Mouse (Mus musculus) stomach, embryonic 14.5 days (tissue): ENCODE results near the gene Clpsl2. TPM values are rescaled to one million over a fixed set of nuclear protein-coding genes. Genes with fewer than 3 reads are reported as not detected.
A peak's percentile ranks its signal among the peaks of the same experiment; 100 is the strongest.

ENCODE experiments used
- ATAC-seq: fragments of 200-750 bp; cut with Nextera tagmentation; 2 replicates; pipeline ENCODE4 v1.8.0; 2017; ENCODE audit warnings: low read depth, moderate TSS enrichment; ENCODE audit not compliant: insufficient number of reproducible peaks, insufficient read depth, low FRiP score
- H3K27ac ChIP-seq: fragments of 300-500 bp; sonication (generic); 2 replicates; pipeline ENCODE4 v1.5.1; 2014; ENCODE audit warnings: mild to moderate bottlenecking, low read length, moderate library complexity, mixed read lengths
- H3K27me3 ChIP-seq: fragments of 300-500 bp; sonication (generic); 2 replicates; pipeline ENCODE4 v1.6.1; 2014; ENCODE audit warnings: low read length, control low read depth, mixed read lengths; ENCODE audit not compliant: control insufficient read depth, insufficient read depth
- H3K36me3 ChIP-seq: fragments of 300-500 bp; sonication (generic); 2 replicates; pipeline ENCODE4 v1.6.1; 2014; ENCODE audit warnings: mild to moderate bottlenecking, control low read depth, low read length, moderate library complexity, mixed read lengths; ENCODE audit not compliant: control insufficient read depth, insufficient read depth
- H3K4me1 ChIP-seq: fragments of 300-500 bp; sonication (generic); 2 replicates; pipeline ENCODE4 v1.6.1; 2014; ENCODE audit warnings: low read length, control low read depth, mixed read lengths; ENCODE audit not compliant: control insufficient read depth, insufficient read depth
- H3K4me2 ChIP-seq: fragments of 300-500 bp; sonication (generic); replicated peaks from 2 replicates; pipeline ENCODE4 v1.6.1; 2014; ENCODE audit warnings: low read depth, low read length, control low read depth
- H3K4me3 ChIP-seq: fragments of 300-500 bp; sonication (generic); 2 replicates; pipeline ENCODE4 v1.5.1; 2014; ENCODE audit warnings: low read depth, low read length, control low read depth
- H3K9ac ChIP-seq: fragments of 300-500 bp; sonication (generic); replicated peaks from 2 replicates; pipeline ENCODE4 v1.6.1; 2014; ENCODE audit warnings: low read depth, mild to moderate bottlenecking, control low read depth, low read length, moderate library complexity, mixed read lengths
- H3K9me3 ChIP-seq: fragments of 300-500 bp; sonication (generic); 2 replicates; pipeline ENCODE4 v1.6.1; 2016; ENCODE audit warnings: low read depth, low read length, control low read depth; ENCODE audit not compliant: control insufficient read depth
- WGBS: fragments of 180-500 bp; shearing (Covaris S2); extraction: QIAGEN DNeasy Blood & Tissue Kit; methylation state at CpG from one replicate; pipeline ENCODE4 v1.1.7; 2014; 5-methylcytosine and 5-hydroxymethylcytosine counted together
- polyA plus RNA-seq: library from polyadenylated mRNA; unstranded; fragments of >200 nt; fragmentation: Nextera tagmentation; extraction: Ambion mirVana; gene quantifications from 2 replicates; pipeline ENCODE4 v1.2.1, GENCODE M21; 2014

Gene Clpsl2
- polyA plus RNA-seq, 1 experiment from 2014 or later = not detected

DNA sequence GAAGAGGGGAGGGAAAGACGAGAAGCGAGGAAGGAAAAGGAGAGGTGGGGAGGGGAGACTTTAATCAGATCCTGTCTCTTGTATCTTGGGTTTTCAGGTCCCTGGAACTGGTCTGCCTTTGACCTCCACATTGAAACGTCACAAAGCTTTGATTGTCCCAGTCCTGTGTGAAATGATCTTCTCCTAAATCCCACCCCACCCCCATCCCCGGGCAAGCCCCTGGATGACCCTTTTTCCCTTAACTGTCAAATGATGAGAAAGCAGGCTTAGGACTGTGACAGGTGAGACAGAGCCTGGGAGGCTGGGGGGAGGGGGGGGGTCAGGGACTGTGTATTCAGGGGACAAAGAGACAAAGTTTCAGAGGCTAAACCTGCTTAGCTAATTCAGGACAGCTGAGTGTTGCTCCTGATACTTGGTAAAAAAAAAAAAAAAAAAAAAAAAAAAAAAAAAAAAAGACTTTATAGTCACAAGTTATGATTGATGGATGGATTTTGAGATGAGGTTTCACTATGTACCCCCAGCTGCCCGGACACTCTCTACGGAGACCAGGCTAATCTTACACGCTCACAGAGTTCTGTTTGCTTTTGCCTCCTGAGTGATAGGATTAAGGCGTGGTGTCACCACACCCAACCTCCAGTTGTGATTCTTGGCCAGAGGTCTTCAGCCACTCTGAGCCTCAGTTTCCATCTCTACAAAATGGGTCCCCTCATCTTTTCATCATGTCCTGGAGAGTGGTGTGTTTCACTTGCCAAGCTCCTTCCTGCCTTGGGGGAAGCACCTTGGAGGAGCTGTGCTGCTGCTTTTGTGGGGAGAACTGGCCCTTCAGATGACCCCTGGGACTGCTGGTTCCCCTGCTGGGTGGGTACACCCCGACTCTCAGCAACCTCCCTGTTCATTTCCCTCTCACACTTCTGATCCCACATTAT is 37.3 kb upstream of the Clpsl2 start:
- 36% methylated on average over 9 of the region's 9 CpGs for WGBS
- Histone ChIP-seq H3K36me3 (no peaks in the 10 kb centered on the region), H3K27me3 (no peaks in the 10 kb centered on the region), H3K4me1 (peaks cover 15% of the 10 kb centered on the region; the same call in 1 of the 2 replicates), H3K4me2 (no peak overlapping the region), H3K4me3 (no peak overlapping the region), H3K9ac (no peak overlapping the region), H3K9me3 (no peaks in the 10 kb centered on the region), H3K27ac (no peak overlapping the region)
- no peak for ATAC-seq

GRCm38 (mm10) chr17:28512696-28513095 is 36.5 kb upstream of the Clpsl2 start:
- 34% methylated on average over 6 of the region's 6 CpGs for WGBS
- H3K4me1 ChIP-seq = peaks cover 13% of the 10 kb centered on the region; the same call in 1 of the 2 replicates
- H3K27me3 ChIP-seq = no peaks in the 10 kb centered on the region
- H3K9ac ChIP-seq = no peak overlapping the region
- H3K4me2 ChIP-seq = no peak overlapping the region
- ATAC-seq = no peak
- H3K36me3 ChIP-seq = no peaks in the 10 kb centered on the region
- H3K9me3 ChIP-seq = no peaks in the 10 kb centered on the region
- H3K4me3 ChIP-seq = no peak overlapping the region
- peak overlapping the region; percentile 33; the same call in 1 of the 2 replicates for H3K27ac ChIP-seq

GRCm38 (mm10) chr17:28513337-28513736 is 35.9 kb upstream of the Clpsl2 start:
- Histone ChIP-seq H3K27me3 (no peaks in the 10 kb centered on the region), H3K4me1 (peaks cover 16% of the 10 kb centered on the region; the same call in 1 of the 2 replicates), H3K9me3 (no peaks in the 10 kb centered on the region), H3K4me3 (no peak overlapping the region), H3K4me2 (no peak overlapping the region), H3K27ac (no peak overlapping the region), H3K36me3 (no peaks in the 10 kb centered on the region), H3K9ac (no peak overlapping the region)
- 61% methylated on average over 1 of the region's 1 CpGs for WGBS
- no peak for ATAC-seq

- Histone ChIP-seq H3K4me3 (no peak overlapping the region), H3K36me3 (no peaks in the 10 kb centered on the region), H3K9ac (no peak overlapping the region), H3K9me3 (no peaks in the 10 kb centered on the region), H3K4me2 (no peak overlapping the region), H3K4me1 (peaks cover 21% of the 10 kb centered on the region; the same call in 1 of the 2 replicates), H3K27me3 (no peaks in the 10 kb centered on the region), H3K27ac (no peak overlapping the region)
- 63% methylated on average over 7 of the region's 7 CpGs for WGBS
- ATAC-seq = no peak
Observed at GRCm38 (mm10) chr17:28513844-28514243, 35.4 kb upstream of the Clpsl2 start.

GRCm38 (mm10) chr17:28514555-28514954 is 34.7 kb upstream of the Clpsl2 start:
- Histone ChIP-seq H3K9ac (no peak overlapping the region), H3K4me1 (peaks cover 22% of the 10 kb centered on the region; the same call in 1 of the 2 replicates), H3K36me3 (no peaks in the 10 kb centered on the region), H3K27me3 (no peaks in the 10 kb centered on the region), H3K27ac (no peak overlapping the region), H3K9me3 (no peaks in the 10 kb centered on the region), H3K4me2 (no peak overlapping the region), H3K4me3 (no peak overlapping the region)
- WGBS = 57% methylated on average over 5 of the region's 5 CpGs
- ATAC-seq = no peak

GRCm38 (mm10) chr17:28515431-28516341 is 33.5 kb upstream of the Clpsl2 start:
- no peak overlapping the region for H3K9ac ChIP-seq
- H3K27ac ChIP-seq = no peak overlapping the region
- peaks cover 20% of the 10 kb centered on the region; the same call in 1 of the 2 replicates for H3K4me1 ChIP-seq
- H3K4me3 ChIP-seq = no peak overlapping the region
- H3K9me3 ChIP-seq = no peaks in the 10 kb centered on the region
- 53% methylated on average over 10 of the region's 10 CpGs for WGBS
- ATAC-seq = no peak; the same call in 1 of the 2 replicates
- H3K36me3 ChIP-seq = no peaks in the 10 kb centered on the region
- no peaks in the 10 kb centered on the region for H3K27me3 ChIP-seq
- no peak overlapping the region for H3K4me2 ChIP-seq

- H3K36me3 ChIP-seq = no peaks in the 10 kb centered on the region
- no peak overlapping the region for H3K9ac ChIP-seq
- H3K4me3 ChIP-seq = no peak overlapping the region
- H3K27ac ChIP-seq = no peak overlapping the region
- H3K9me3 ChIP-seq = no peaks in the 10 kb centered on the region
- H3K4me2 ChIP-seq = peak overlapping the region; percentile 88; the same call in 1 of the 2 replicates
- ATAC-seq = no peak
- H3K27me3 ChIP-seq = no peaks in the 10 kb centered on the region
- peaks cover 16% of the 10 kb centered on the region; the same call in 1 of the 2 replicates for H3K4me1 ChIP-seq
- 70% methylated on average over 4 of the region's 4 CpGs for WGBS
Observed at GRCm38 (mm10) chr17:28516881-28517280, 32.3 kb upstream of the Clpsl2 start.

DNA sequence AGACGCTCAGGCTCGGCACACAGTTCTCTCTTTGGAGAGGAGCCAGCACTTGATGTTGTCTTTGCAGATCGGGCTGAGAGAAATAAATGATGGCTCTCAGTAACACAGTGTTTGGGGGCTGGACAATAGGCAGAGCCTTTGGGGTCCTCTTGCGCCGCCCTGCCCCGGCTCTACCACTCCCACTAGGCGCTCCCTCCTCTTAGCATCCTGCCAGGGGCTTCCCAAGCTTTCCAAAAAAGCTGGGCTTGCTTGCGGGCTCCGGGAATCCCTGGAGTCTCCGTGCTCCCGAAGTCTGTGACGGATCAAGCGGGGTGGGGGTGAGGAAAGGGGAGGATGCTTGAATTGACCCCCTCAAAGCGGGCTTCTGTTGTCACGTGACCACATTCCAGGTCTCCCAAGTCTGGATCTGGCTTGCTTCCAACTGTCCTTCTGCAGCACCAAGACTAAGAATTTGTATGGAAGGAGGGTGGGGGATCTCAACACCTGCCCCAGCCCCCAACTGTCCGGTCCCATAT is 31.7 kb upstream of the Clpsl2 start, which contains the start of gene Fkbp5:
Fkbp5 (minus strand) TSS at position 87 of the 515 bp plus-strand sequence.
- Histone ChIP-seq H3K9ac (peak within 1 kb of the TSS; percentile 46), H3K4me3 (peak within 1 kb of the TSS; percentile 36), H3K4me2 (peak within 1 kb of the TSS; percentile 88), H3K36me3 (no peaks in the 10 kb centered on the region), H3K9me3 (no peaks in the 10 kb centered on the region), H3K27ac (peak within 1 kb of the TSS; percentile 80), H3K4me1 (peaks cover 19% of the 10 kb centered on the region; the same call in 1 of the 2 replicates), H3K27me3 (no peaks in the 10 kb centered on the region)
- ATAC-seq = peak; percentile 54; the same call in 1 of the 2 replicates
- 3% methylated on average over 16 of the region's 16 CpGs for WGBS
